Mouse (Mus musculus) left cerebral cortex, adult 9 months (tissue): ENCODE measurements around the gene Tcf3.

Experiments
- DNase-seq, 2 experiments: peaks; one replicate each; pipeline ENCODE4 v3.0.0; 2022; ENCODE audit warnings: low spot score in 2 of 2

The Tcf3 gene

GRCm38 (mm10) chr10:80407924-80408323 lies 25.5 kb downstream of the Tcf3 start:
- DNase-seq: no peak

DNA sequence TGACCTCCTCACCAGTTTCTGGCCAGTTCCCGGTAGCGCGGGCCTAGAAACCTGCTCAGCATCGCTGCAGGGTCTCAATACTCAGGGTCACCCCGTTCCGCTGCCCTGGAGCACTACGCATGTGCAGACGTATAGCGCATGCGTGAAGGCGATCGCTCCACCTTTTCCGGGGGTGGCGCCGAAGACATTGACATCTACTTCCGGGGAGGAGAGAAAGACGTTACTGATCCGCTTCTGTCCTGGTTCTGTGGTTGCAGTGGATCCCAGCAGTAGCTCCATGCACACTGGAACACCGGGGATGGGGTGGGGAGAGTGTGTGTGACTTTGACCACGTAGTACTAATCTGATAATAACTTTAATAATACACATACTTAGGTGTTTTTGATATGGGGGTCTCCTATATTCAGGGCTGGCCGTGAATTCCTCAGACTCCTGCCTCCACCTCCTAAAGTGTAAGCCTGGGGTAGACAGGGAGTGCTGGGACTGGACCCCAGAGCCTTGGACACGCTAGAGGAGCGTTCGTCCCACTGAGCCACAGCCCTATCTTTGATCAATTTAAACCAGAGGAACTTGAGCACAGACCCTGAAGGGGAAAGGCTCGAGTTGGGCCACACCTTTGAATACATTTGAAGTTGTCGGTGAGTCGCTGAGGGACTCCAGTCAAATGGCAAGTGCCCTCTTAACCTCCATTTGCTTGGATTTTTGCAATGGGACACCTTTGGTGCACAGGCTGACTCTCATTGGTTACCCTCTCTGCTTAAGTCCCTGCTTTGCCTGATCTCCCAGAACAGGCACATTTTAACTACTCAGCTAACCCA lies 26.6 kb downstream of the Tcf3 start, which contains the start of gene Uqcr11:
Uqcr11 (minus strand) TSS at position 147 of the 818 bp plus-strand sequence.
- DNase-seq: peak; percentile 85 to 95

DNA sequence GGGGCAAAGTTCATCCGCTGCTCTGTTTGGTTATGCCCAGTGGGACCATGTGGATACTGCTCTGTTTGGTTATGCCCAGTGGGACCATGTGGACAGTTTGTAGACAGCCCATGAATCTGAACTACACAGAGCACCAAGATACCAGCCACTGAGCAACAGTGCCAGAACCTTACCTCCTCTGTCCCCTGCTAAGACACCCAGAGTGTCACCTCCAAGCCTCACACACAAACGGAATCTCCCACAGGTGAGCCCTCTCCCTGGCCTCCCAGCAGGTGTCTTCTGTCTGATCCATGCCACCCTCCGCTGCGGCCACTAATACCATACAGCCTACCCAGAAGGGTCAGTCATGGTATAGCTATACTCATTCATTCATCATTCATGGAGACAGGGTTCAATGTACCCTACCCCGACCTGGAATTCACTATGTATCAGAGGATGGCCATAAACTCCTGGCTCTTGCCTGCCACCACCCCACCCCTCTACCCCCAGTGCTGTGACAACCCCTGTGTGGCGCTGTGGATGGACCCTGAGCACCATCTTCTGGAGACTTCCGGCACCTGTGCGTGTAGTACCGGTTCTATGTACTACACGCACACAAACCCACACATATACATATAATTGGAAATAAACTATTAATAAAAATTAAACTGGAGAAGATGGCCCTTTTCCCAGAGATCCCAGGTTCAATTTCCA lies 27.8 kb downstream of the Tcf3 start:
- no peak for DNase-seq

DNA sequence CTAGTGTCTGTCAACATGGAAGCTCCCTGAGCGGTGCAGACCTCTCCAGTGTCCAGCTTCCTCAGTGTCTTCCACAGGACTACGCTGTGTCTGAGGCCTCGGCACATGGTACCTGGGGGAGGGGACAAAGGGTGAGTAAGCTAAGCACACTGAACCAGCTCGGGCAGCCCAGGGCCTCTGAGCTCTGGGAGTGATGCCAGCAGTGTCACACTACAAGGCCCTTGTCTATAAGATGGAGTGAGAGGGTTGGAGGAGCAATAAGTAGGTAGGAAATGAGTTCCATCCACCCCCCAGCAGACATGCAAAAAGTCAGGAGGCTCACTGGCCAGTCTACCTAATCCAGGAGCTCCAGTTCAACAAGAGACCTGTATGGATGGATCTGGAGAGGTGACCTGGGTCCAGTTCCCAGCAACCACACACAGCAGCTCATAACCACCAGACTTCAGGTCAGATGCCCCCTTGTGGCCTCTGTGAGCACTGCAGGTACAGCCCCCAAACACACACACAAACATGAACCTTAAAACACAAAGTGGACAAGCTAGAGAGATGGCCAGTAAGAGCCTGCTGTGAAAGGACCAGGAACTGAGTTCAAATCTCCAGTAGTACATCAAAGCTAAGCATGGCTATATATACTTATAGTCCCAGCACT lies 30.3 kb downstream of the Tcf3 start:
- no peak for DNase-seq

DNA sequence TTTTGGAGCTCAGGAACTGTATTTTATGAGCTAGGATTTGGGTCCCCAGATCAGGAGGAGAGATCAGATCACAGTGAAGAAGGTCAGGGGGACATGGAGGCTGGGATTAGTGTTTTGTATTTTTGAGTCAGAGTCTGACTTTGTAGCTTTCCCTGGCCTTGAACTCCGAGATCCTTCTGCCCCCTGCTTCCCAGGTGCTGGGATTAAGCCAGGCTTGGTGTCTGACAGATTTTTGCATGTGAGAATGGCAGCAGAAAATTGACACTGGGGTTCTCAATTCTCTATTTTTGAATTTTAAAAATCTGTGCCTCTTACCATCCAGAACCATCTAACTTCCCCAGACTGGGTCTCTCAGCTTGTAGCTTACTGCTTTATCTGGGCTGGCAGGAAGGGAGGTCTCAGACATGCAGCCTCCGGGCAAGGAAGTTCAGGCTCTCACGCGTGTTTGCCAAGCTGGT lies 32.7 kb downstream of the Tcf3 start:
- DNase-seq: no peak

DNA sequence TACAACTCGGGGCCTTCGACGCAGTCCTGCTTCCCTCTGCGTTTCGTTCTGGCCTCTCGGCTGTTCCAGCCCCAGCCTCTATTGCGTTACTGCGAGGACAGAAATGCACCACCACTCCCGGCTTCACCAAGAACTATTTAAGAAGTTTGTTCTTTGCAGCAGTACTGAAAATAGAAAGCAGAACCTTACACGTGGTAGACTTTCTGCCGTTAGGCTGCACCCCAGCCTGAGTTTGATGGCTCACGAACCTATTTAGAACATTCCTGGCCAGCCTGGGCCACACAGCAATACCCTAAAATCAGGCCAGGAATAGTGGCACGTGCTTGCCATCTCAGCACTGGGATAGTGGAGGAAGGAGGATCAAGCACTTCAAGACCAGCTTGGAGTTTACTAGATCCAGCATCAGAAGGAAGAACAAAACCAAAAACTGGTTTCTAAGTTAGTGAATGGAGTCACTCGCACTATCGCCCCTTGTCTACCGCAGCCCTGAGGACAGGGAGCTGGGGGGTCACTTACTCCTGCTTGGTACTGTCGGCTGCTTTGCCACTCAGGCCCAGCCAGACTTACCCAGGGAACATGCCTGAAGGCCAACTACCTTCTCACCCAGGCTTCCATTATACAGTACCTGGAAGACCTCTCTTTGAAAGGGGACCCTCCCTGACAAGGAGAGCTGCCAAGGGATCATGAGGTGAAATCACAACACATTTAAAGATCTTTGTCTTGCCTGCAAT lies 33.3 kb downstream of the Tcf3 start:
- DNase-seq: no peak

- peak; percentile 99 to 100 for DNase-seq
Observed at GRCm38 (mm10) chr10:80399191-80399972, 34.1 kb downstream of the Tcf3 start, which contains the start of gene Mbd3. Gene Mbd3 (minus strand): TSS chr10:80399550.

DNA sequence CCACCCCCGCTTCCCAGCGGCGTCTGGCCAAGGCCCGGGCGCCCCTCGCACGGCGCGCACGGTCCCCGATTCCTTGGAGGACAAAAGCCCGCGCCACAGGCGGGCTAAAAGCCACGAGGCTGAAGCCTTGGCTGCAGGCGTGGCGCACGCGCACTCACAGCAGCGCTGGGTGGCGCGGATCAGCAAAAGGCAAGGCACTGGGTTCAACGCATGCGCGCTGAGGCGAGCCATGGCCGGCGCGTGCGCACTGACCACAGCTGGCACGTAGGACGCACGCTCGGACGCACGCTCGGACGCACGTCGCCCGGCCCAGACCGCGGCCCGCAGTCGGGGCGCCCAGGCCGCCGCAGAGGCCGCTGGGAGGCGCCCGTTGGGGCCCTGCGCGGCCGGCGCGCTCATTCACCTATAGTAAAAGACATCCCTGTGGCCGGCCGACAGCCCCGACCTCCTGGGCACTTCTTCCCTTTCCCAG lies 34.7 kb downstream of the Tcf3 start:
- peak; percentile 94 to 97 for DNase-seq

GRCm38 (mm10) chr10:80398174-80398535 lies 35.3 kb downstream of the Tcf3 start:
- no peak for DNase-seq

GRCm38 (mm10) chr10:80397524-80398173 lies 35.8 kb downstream of the Tcf3 start:
- no peak for DNase-seq

GRCm38 (mm10) chr10:80396822-80397523 lies 36.5 kb downstream of the Tcf3 start:
- DNase-seq: no peak

DNA sequence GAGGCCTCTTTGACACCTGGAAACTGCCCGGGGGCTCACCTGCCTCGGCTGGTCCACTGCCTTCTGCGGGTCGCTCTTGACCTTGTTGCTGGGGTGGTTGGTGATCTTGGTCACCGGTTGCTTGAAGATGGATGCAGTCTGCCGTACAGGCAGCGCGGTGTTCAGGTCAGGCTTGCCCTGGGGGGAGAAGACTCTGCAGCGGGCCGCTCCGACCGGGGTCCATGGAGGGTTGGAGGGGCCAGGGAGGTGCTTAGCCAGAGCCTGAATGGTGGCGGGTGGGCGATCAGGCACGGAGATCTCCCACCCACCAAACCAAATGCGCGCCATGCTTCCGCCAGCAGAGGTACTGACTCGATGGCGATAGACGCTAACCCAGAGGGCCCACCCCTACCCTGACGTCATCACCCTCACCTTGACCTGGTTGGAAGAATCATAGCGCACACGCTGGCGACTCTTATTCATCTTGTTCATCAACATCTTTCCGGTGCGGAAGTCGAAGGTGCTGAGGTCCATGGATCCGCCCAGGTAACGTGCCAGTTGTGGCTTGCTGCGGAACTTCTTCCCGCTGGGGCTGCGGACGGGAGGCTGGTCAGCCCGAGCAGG lies 38.3 kb downstream of the Tcf3 start:
- no peak for DNase-seq

- DNase-seq: no peak
Observed at GRCm38 (mm10) chr10:80392687-80393086, 40.8 kb downstream of the Tcf3 start.

- DNase-seq: no peak
Observed at GRCm38 (mm10) chr10:80390697-80391096, 42.8 kb downstream of the Tcf3 start.

DNA sequence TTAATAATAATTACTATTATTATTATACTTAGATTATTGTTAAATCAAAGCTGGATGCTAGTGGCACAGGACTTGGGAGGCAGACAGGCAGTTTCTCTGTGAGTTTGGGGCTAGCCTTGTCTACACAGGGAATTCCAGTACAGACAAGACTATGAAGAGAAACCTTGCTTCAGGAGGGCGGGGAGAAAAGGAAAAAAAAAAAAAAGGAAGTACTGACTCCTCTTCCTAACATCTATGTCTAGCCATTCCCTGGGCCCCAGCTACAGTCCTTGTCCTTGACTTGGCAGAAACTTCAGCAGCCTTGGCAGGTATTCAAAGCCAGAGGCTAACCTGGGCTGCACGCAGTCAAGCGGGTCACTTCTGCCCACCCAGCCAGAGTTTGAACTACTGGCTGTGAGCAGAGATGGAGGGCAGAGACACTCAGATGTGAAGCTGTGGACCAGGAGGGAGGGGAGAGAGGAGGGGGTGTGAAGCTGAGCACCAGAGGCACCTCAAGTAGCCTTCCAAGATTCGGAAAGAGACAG lies 44.2 kb downstream of the Tcf3 start:
- no peak for DNase-seq

DNA sequence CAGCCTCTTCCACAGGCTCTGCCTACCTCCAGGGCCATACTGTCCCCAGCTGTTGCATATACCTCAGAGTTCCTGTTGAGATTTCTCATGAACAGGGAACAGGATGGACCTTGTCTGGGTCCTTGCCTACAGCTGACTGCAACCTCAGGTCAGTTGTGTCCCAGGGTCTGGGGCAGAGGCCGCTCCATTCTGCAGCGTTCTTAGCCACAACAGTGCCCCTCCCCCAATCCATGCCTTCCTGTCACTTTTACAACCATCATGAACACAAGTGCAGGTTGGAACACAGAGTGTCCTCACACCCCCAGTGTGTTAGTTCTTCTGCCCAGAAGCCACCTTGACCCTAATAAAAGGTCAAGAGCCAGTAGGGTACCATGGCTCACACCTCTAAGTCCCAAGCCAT lies 44.7 kb downstream of the Tcf3 start:
- DNase-seq: no peak

DNA sequence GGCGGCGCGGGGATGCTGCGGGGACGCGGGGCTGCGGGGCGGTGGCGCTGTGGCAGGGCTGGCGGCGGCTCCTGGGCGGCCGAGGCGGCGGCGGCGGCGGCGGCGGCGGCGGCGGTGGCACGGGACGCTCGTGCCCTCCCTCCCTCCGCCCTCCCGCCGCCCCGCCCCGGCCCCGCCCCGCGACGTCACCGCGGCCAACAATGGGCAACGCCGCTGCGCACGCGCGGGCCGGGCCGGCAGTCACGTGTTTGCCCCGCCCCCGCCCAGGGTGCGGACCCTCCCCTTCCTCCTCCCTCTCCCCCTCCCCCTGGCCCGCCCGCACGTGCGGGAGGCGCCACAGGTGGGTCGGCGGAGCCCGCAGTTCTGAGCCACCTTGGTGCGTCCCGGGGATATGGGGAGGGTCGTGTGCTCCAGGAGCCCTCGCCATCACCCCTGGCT lies 45.9 kb downstream of the Tcf3 start, which contains the start of gene Mex3d:
Mex3d (minus strand) TSS at position 138 of the 438 bp plus-strand sequence.
- DNase-seq: peak in 1 of 2 experiments; percentile 68

DNA sequence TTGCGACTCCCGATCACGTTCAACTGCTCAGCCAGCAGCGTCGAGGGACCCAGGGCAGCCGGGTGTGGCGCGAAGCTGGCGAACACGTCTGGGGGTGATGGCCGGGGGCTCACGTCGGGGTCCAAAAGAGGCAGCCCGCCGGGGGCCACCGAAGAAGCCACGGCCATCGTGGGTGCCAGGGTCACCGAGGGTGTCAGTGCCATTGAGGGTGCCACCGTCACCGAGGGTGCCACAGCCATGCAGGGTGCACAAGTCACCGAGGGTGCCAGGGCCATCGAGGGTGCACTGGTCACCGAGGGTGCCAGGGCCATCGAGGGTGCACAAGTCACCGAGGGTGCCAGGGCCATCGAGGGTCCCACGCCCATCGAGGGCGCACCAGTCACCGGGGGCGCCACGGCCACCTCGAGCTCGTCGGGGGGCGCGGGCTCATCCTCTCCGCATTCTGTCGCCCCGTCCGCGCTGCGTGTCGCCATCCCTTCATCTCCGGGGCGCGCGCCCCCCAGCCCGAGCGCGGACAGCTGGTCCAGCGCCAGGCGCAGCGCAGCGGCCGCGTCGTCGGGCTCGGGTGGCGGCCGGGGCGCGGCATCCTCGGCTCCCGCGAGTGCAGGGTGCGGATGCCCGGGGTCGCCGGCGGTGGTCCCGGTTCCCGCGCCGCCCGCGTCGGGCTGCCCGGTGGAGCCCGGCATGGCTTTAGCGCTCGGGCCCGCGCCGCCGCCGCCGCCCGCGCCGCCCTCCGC lies 46.5 kb downstream of the Tcf3 start:
- no peak for DNase-seq
